Mouse (Mus musculus): Measurements from ENCODE around the gene Slc16a13. TPM values are rescaled to one million over a fixed set of nuclear protein-coding genes. Genes with fewer than 3 reads are reported as not detected.
A peak's percentile ranks its signal among the peaks of the same experiment; 100 is the strongest.

The Slc16a13 gene
- polyA plus RNA-seq, 1 experiment from 2014 or later: 10.9 TPM

- ATAC-seq (ENCODE audit: low FRiP score) (no peak), DNase-seq (ENCODE audit: low spot score) (no peak)
- H3K4me2 ChIP-seq (replicated peaks; ENCODE audit: low read depth, low read length): no peak overlapping the region; the same call in 1 of the 2 replicates
- H3K4me3 ChIP-seq (ENCODE audit: low read depth, low read length): no peak overlapping the region
- WGBS: 87% methylated on average over 15 of the region's 15 CpGs
- no peak overlapping the region for H3K27ac ChIP-seq (ENCODE audit: low read depth, low read length)
- no peaks in the 10 kb centered on the region for H3K9me3 ChIP-seq (ENCODE audit: control insufficient read depth, low read length)
- no peak overlapping the region for H3K9ac ChIP-seq (ENCODE audit: low read depth, low read length)
- peaks cover 11% of the 10 kb centered on the region; the same call in 1 of the 2 replicates for H3K4me1 ChIP-seq (replicated peaks; ENCODE audit: control insufficient read depth, insufficient read depth, low read length)
- peaks cover 30% of the 10 kb centered on the region for H3K27me3 ChIP-seq (ENCODE audit: control insufficient read depth, insufficient read depth, low read length)
- H3K36me3 ChIP-seq (ENCODE audit: control insufficient read depth, insufficient read depth, low read length): no peaks in the 10 kb centered on the region
Observed at GRCm38 (mm10) chr11:70218741-70219470, 2.0 kb downstream of the Slc16a13 start.

GRCm38 (mm10) chr11:70218039-70218438, 2.8 kb downstream of the Slc16a13 start:
- DNase-seq (ENCODE audit: low spot score): no peak

DNA sequence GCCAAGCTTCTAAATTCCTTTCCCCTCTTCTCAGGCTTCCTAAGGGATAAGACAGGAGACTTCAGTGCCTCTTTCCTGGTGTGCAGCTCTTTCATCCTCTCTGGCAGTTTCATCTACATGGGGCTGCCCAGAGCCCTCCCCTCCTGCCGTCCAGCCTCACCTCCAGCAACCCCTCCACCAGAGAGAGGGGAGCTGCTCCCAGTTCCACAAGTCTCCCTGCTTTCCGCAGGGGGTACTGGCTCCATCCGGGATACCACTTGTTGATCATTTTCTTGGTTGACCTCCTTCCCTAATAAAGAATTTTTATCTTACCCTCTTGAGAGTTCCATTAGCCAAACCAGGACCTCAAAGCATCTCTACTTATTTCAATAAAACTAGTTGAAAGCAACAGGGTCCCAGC, 4.8 kb downstream of the Slc16a13 start:
- Histone ChIP-seq H3K27ac (ENCODE audit: low read depth, low read length) (no peak overlapping the region), H3K4me2 (replicated peaks; ENCODE audit: low read depth, low read length) (no peak overlapping the region), H3K9me3 (ENCODE audit: control insufficient read depth, low read length) (no peaks in the 10 kb centered on the region), H3K4me3 (ENCODE audit: low read depth, low read length) (no peak overlapping the region), H3K9ac (ENCODE audit: low read depth, low read length) (no peak overlapping the region), H3K36me3 (ENCODE audit: control insufficient read depth, insufficient read depth, low read length) (no peaks in the 10 kb centered on the region), H3K27me3 (ENCODE audit: control insufficient read depth, insufficient read depth, low read length) (peaks cover 43% of the 10 kb centered on the region), H3K4me1 (replicated peaks; ENCODE audit: control insufficient read depth, insufficient read depth, low read length) (peaks cover 8% of the 10 kb centered on the region; the same call in 1 of the 2 replicates)
- no peak for DNase-seq (ENCODE audit: low spot score)
- ATAC-seq (ENCODE audit: low FRiP score): no peak
- WGBS: 47% methylated on average over 3 of the region's 3 CpGs

More at GRCm38 (mm10) chr11:70218039-70218438, 2.8 kb downstream of the Slc16a13 start:
- Histone ChIP-seq H3K4me2 (replicated peaks; ENCODE audit: low read depth, low read length) (no peak overlapping the region), H3K4me1 (replicated peaks; ENCODE audit: control insufficient read depth, insufficient read depth, low read length) (peaks cover 11% of the 10 kb centered on the region; the same call in 1 of the 2 replicates), H3K27ac (ENCODE audit: low read depth, low read length) (no peak overlapping the region), H3K36me3 (ENCODE audit: control insufficient read depth, insufficient read depth, low read length) (no peaks in the 10 kb centered on the region), H3K9ac (ENCODE audit: low read depth, low read length) (no peak overlapping the region), H3K27me3 (ENCODE audit: control insufficient read depth, insufficient read depth, low read length) (peaks cover 38% of the 10 kb centered on the region), H3K4me3 (ENCODE audit: low read depth, low read length) (no peak overlapping the region), H3K9me3 (ENCODE audit: control insufficient read depth, low read length) (no peaks in the 10 kb centered on the region)
- WGBS: 93% methylated on average over 4 of the region's 4 CpGs
- ATAC-seq (ENCODE audit: low FRiP score): no peak

DNA sequence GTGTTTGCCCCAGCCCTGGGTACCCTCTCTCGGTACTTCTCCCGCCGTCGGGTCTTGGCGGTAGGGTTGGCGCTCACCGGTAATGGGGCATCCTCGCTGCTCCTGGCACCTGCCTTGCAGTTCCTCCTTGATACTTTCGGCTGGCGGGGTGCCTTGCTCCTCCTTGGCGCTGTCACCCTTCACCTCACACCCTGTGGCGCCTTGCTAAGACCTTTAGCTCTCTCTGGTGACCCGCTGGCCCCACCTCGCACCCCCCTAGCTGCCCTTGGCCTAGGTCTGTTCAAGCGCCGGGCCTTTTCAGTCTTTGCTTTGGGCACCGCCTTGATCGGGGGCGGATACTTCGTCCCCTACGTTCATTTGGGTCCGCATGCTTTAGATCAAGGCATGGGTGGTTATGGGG, 5.6 kb downstream of the Slc16a13 start:
- no peak overlapping the region for H3K9ac ChIP-seq (ENCODE audit: low read depth, low read length)
- DNase-seq (ENCODE audit: low spot score): no peak
- WGBS: 7% methylated on average over 22 of the region's 22 CpGs
- H3K9me3 ChIP-seq (ENCODE audit: control insufficient read depth, low read length): no peaks in the 10 kb centered on the region
- H3K36me3 ChIP-seq (ENCODE audit: control insufficient read depth, insufficient read depth, low read length): no peaks in the 10 kb centered on the region
- H3K27ac ChIP-seq (ENCODE audit: low read depth, low read length): no peak overlapping the region
- ATAC-seq (ENCODE audit: low FRiP score): no peak
- H3K27me3 ChIP-seq (ENCODE audit: control insufficient read depth, insufficient read depth, low read length): peaks cover 43% of the 10 kb centered on the region
- peaks cover 8% of the 10 kb centered on the region; the same call in 1 of the 2 replicates for H3K4me1 ChIP-seq (replicated peaks; ENCODE audit: control insufficient read depth, insufficient read depth, low read length)
- no peak overlapping the region for H3K4me2 ChIP-seq (replicated peaks; ENCODE audit: low read depth, low read length)
- H3K4me3 ChIP-seq (ENCODE audit: low read depth, low read length): no peak overlapping the region

- Histone ChIP-seq H3K36me3 (ENCODE audit: control insufficient read depth, insufficient read depth, low read length) (no peaks in the 10 kb centered on the region), H3K27me3 (ENCODE audit: control insufficient read depth, insufficient read depth, low read length) (peaks cover 43% of the 10 kb centered on the region), H3K4me1 (replicated peaks; ENCODE audit: control insufficient read depth, insufficient read depth, low read length) (peaks cover 8% of the 10 kb centered on the region; the same call in 1 of the 2 replicates), H3K4me2 (replicated peaks; ENCODE audit: low read depth, low read length) (no peak overlapping the region; the same call in 1 of the 2 replicates), H3K9me3 (ENCODE audit: control insufficient read depth, low read length) (no peaks in the 10 kb centered on the region), H3K4me3 (ENCODE audit: low read depth, low read length) (peak overlapping the region; percentile 23; the same call in 1 of the 2 replicates), H3K9ac (ENCODE audit: low read depth, low read length) (no peak overlapping the region), H3K27ac (ENCODE audit: low read depth, low read length) (no peak overlapping the region)
- DNase-seq (ENCODE audit: low spot score) (peak; percentile 30), ATAC-seq (ENCODE audit: low FRiP score) (no peak)
- WGBS: 4% methylated on average over 18 of the region's 18 CpGs
Observed at GRCm38 (mm10) chr11:70214856-70215209, 6.0 kb downstream of the Slc16a13 start.

DNA sequence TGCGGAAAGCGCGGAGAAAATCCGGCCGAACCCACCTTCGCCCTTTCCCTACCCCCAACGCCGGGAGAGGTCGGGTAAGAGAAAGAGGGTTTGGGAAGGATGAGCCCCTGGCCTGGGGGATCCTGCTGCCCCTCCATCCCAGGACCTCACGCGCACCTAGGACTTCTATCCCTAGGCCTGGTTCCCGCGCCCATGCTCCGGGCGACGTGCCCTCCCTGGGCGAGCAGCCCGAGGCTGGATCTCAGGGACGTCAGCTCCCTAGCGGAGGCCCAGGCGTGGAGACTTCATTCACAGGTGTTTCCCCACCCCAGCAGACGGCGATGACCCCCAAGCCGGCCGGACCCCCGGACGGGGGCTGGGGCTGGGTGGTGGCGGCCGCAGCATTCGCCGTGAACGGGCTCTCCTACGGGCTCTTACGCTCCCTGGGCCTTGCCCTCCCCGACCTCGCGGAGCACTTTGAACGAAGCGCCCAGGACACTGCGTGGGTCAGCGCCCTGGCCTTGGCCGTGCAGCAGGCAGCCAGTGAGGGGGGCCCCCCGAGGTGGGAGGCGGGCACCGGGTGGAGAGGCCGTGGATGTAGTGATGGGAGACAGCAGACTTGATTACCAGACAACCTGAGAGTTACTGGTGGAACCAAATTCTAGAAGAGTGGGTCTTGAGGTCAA, 6.5 kb downstream of the Slc16a13 start:
- peak; percentile 40; the same call in 1 of the 2 replicates for ATAC-seq (ENCODE audit: low FRiP score)
- Histone ChIP-seq H3K27ac (ENCODE audit: low read depth, low read length) (no peak overlapping the region), H3K9ac (ENCODE audit: low read depth, low read length) (peak overlapping the region; percentile 25; the same call in 1 of the 2 replicates), H3K4me1 (replicated peaks; ENCODE audit: control insufficient read depth, insufficient read depth, low read length) (peaks cover 8% of the 10 kb centered on the region; the same call in 1 of the 2 replicates), H3K9me3 (ENCODE audit: control insufficient read depth, low read length) (no peaks in the 10 kb centered on the region), H3K4me2 (replicated peaks; ENCODE audit: low read depth, low read length) (peak overlapping the region; percentile 49), H3K27me3 (ENCODE audit: control insufficient read depth, insufficient read depth, low read length) (peaks cover 43% of the 10 kb centered on the region), H3K36me3 (ENCODE audit: control insufficient read depth, insufficient read depth, low read length) (no peaks in the 10 kb centered on the region), H3K4me3 (ENCODE audit: low read depth, low read length) (peak overlapping the region; percentile 23)
- peak; percentile 48 for DNase-seq (ENCODE audit: low spot score)
- WGBS: under 1% methylated on average over 46 of the region's 46 CpGs

DNA sequence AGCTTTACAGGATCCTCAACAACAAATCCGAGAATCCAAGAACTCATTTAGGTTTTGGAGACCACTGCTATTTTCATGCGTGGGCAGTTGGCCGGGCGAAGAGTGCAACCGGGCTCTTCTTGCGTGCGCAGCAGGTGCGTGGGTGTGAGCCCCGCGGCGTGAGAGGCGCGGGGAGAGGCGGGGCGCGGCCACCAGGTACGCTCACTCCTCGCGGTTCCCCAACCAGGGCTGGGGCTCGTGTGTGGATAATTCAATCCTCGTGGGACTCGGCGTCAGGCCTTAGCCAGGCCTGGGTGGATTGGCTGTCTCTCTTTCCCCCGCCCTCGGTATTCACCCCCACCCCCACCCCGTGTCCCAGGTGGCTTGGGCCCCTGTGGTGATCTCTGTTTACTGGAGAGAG, 7.1 kb downstream of the Slc16a13 start:
- DNase-seq (ENCODE audit: low spot score) (no peak), ATAC-seq (ENCODE audit: low FRiP score) (no peak)
- no peak overlapping the region; the same call in 1 of the 2 replicates for H3K9ac ChIP-seq (ENCODE audit: low read depth, low read length)
- 8% methylated on average over 26 of the region's 26 CpGs for WGBS
- peaks cover 8% of the 10 kb centered on the region; the same call in 1 of the 2 replicates for H3K4me1 ChIP-seq (replicated peaks; ENCODE audit: control insufficient read depth, insufficient read depth, low read length)
- peak overlapping the region; percentile 49 for H3K4me2 ChIP-seq (replicated peaks; ENCODE audit: low read depth, low read length)
- H3K27me3 ChIP-seq (ENCODE audit: control insufficient read depth, insufficient read depth, low read length): peaks cover 43% of the 10 kb centered on the region
- no peaks in the 10 kb centered on the region for H3K9me3 ChIP-seq (ENCODE audit: control insufficient read depth, low read length)
- H3K4me3 ChIP-seq (ENCODE audit: low read depth, low read length): peak overlapping the region; percentile 23
- no peaks in the 10 kb centered on the region for H3K36me3 ChIP-seq (ENCODE audit: control insufficient read depth, insufficient read depth, low read length)
- no peak overlapping the region for H3K27ac ChIP-seq (ENCODE audit: low read depth, low read length)

DNA sequence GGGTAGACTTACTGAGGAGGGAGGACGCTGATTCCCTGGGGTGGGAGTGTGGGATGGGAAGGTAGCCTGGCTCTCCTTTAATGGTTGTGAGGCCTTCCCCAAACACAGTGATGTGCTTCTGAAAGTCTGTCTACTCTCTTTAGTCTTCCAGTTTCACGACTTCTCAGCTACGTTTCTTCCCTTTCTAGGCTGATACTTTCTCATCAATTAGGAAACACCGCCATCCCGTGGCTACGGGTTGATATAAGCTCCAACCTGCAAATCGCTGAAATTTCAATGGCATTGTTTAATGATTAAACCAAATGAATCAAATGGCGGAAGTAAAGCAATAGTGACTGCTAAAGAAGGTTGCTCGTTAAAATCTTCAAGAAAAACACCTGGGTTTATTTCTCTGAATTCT, 8.0 kb downstream of the Slc16a13 start:
- Histone ChIP-seq H3K9ac (ENCODE audit: low read depth, low read length) (no peak overlapping the region), H3K4me3 (ENCODE audit: low read depth, low read length) (no peak overlapping the region), H3K36me3 (ENCODE audit: control insufficient read depth, insufficient read depth, low read length) (no peaks in the 10 kb centered on the region), H3K9me3 (ENCODE audit: control insufficient read depth, low read length) (no peaks in the 10 kb centered on the region), H3K27ac (ENCODE audit: low read depth, low read length) (no peak overlapping the region), H3K4me2 (replicated peaks; ENCODE audit: low read depth, low read length) (no peak overlapping the region), H3K27me3 (ENCODE audit: control insufficient read depth, insufficient read depth, low read length) (peaks cover 43% of the 10 kb centered on the region), H3K4me1 (replicated peaks; ENCODE audit: control insufficient read depth, insufficient read depth, low read length) (peaks cover 6% of the 10 kb centered on the region; the same call in 1 of the 2 replicates)
- ATAC-seq (ENCODE audit: low FRiP score) (no peak), DNase-seq (ENCODE audit: low spot score) (peak; percentile 69)
- WGBS: 8% methylated on average over 9 of the region's 9 CpGs

All from hindbrain, embryonic 11.5 days (tissue).